Mouse (Mus musculus) neural tube, embryonic 14.5 days (tissue): Measurements from ENCODE around the gene Mdfi. TPM values are rescaled to one million over a fixed set of nuclear protein-coding genes. Genes with fewer than 3 reads are reported as not detected.

ENCODE experiments used
- ATAC-seq: fragments of 200-750 bp; cut with Nextera tagmentation; 2 replicates; pipeline ENCODE4 v1.8.0; 2017; ENCODE audit warnings: low read depth, mild to moderate bottlenecking, moderate TSS enrichment, moderate library complexity
- H3K27ac ChIP-seq: fragments of 300-500 bp; sonication (generic); 2 replicates; pipeline ENCODE4 v1.5.1; 2014; ENCODE audit warnings: low read depth, mild to moderate bottlenecking, control low read depth, low read length, moderate library complexity, mixed read lengths
- H3K27me3 ChIP-seq: fragments of 300-500 bp; sonication (generic); 2 replicates; pipeline ENCODE4 v1.6.1; 2014; ENCODE audit warnings: low read length; ENCODE audit not compliant: control insufficient read depth, insufficient read depth
- H3K36me3 ChIP-seq: fragments of 300-500 bp; sonication (generic); 2 replicates; pipeline ENCODE4 v1.6.1; 2014; ENCODE audit warnings: low read length, mixed read lengths; ENCODE audit not compliant: control insufficient read depth, insufficient read depth
- H3K4me1 ChIP-seq: fragments of 300-500 bp; sonication (generic); 2 replicates; pipeline ENCODE4 v1.6.1; 2014; ENCODE audit warnings: low read length; ENCODE audit not compliant: control insufficient read depth, insufficient read depth
- H3K4me2 ChIP-seq: fragments of 300-500 bp; sonication (generic); 2 replicates; pipeline ENCODE4 v1.6.1; 2014; ENCODE audit warnings: mild to moderate bottlenecking, low read depth, low read length, control low read depth
- H3K4me3 ChIP-seq: fragments of 300-500 bp; sonication (generic); 2 replicates; pipeline ENCODE4 v1.5.1; 2014; ENCODE audit warnings: low read depth, low read length, control low read depth, mixed read lengths
- H3K9ac ChIP-seq: fragments of 300-500 bp; sonication (generic); replicated peaks from 2 replicates; pipeline ENCODE4 v1.6.1; 2014; ENCODE audit warnings: low read depth, mild to moderate bottlenecking, control low read depth, low read length, mixed read lengths
- H3K9me3 ChIP-seq: fragments of 300-500 bp; sonication (generic); 2 replicates; pipeline ENCODE4 v1.6.1; 2016; ENCODE audit warnings: low read length; ENCODE audit not compliant: control insufficient read depth
- WGBS: fragments of 180-500 bp; shearing (Covaris S2); extraction: QIAGEN DNeasy Blood & Tissue Kit; methylation state at CpG from one replicate; pipeline ENCODE4 v1.1.7; 2014; 5-methylcytosine and 5-hydroxymethylcytosine counted together
- polyA plus RNA-seq: library from polyadenylated mRNA; unstranded; fragments of >200 nt; fragmentation: Nextera tagmentation; extraction: Ambion mirVana; gene quantifications from 2 replicates; pipeline ENCODE4 v1.2.1, GENCODE M21; 2014

Gene Mdfi
- polyA plus RNA-seq, 1 experiment from 2014 or later: 2.7 TPM

- Histone ChIP-seq H3K4me3 (no peak overlapping the region), H3K27me3 (no peaks in the 10 kb centered on the region), H3K36me3 (no peaks in the 10 kb centered on the region), H3K4me2 (no peak overlapping the region), H3K9ac (no peak overlapping the region), H3K9me3 (no peaks in the 10 kb centered on the region), H3K27ac (no peak overlapping the region), H3K4me1 (no peaks in the 10 kb centered on the region)
- 84% methylated on average over 9 of the region's 9 CpGs for WGBS
- no peak for ATAC-seq
These were observed 37.1 kb downstream of the Mdfi start for GRCm38 (mm10) chr17:47797383-47797782.

- H3K9ac ChIP-seq: no peak overlapping the region
- H3K27me3 ChIP-seq: no peaks in the 10 kb centered on the region
- no peak overlapping the region for H3K4me3 ChIP-seq
- H3K4me2 ChIP-seq: no peak overlapping the region
- no peak overlapping the region for H3K27ac ChIP-seq
- no peak for ATAC-seq
- H3K36me3 ChIP-seq: no peaks in the 10 kb centered on the region
- no peaks in the 10 kb centered on the region for H3K4me1 ChIP-seq
- no peaks in the 10 kb centered on the region for H3K9me3 ChIP-seq
- 68% methylated on average over 4 of the region's 4 CpGs for WGBS
These were observed 37.5 kb downstream of the Mdfi start for GRCm38 (mm10) chr17:47796968-47797367.

- Histone ChIP-seq H3K4me2 (no peak overlapping the region), H3K27ac (no peak overlapping the region), H3K4me1 (no peaks in the 10 kb centered on the region), H3K27me3 (no peaks in the 10 kb centered on the region), H3K9me3 (no peaks in the 10 kb centered on the region), H3K36me3 (no peaks in the 10 kb centered on the region), H3K4me3 (no peak overlapping the region), H3K9ac (no peak overlapping the region)
- WGBS: 25% methylated on average over 16 of the region's 16 CpGs
- ATAC-seq: no peak
These were observed 38.2 kb downstream of the Mdfi start for GRCm38 (mm10) chr17:47796156-47796816.

- WGBS: 21% methylated on average over 3 of the region's 3 CpGs
- Histone ChIP-seq H3K36me3 (no peaks in the 10 kb centered on the region), H3K27me3 (no peaks in the 10 kb centered on the region), H3K4me2 (no peak overlapping the region), H3K4me1 (no peaks in the 10 kb centered on the region), H3K9ac (no peak overlapping the region), H3K9me3 (no peaks in the 10 kb centered on the region), H3K27ac (no peak overlapping the region), H3K4me3 (no peak overlapping the region)
- ATAC-seq: no peak
These were observed 39.0 kb downstream of the Mdfi start for GRCm38 (mm10) chr17:47795446-47795845.

GRCm38 (mm10) chr17:47793377-47793776 lies 41.1 kb downstream of the Mdfi start:
- Histone ChIP-seq H3K27ac (no peak overlapping the region), H3K9ac (no peak overlapping the region), H3K4me2 (no peak overlapping the region), H3K36me3 (no peaks in the 10 kb centered on the region), H3K4me1 (no peaks in the 10 kb centered on the region), H3K4me3 (no peak overlapping the region), H3K9me3 (no peaks in the 10 kb centered on the region), H3K27me3 (no peaks in the 10 kb centered on the region)
- ATAC-seq: peak; percentile 77; the same call in 1 of the 2 replicates
- WGBS: 17% methylated on average over 9 of the region's 9 CpGs

- Histone ChIP-seq H3K4me2 (no peak overlapping the region), H3K27me3 (no peaks in the 10 kb centered on the region), H3K36me3 (no peaks in the 10 kb centered on the region), H3K4me1 (no peaks in the 10 kb centered on the region), H3K4me3 (no peak overlapping the region), H3K9ac (peak overlapping the region; percentile 25; the same call in 1 of the 2 replicates), H3K9me3 (no peaks in the 10 kb centered on the region), H3K27ac (no peak overlapping the region)
- WGBS: 18% methylated on average over 15 of the region's 15 CpGs
- ATAC-seq: peak; percentile 64
These were observed 42.2 kb downstream of the Mdfi start for GRCm38 (mm10) chr17:47792098-47792863.

GRCm38 (mm10) chr17:47788996-47789395 lies 45.5 kb downstream of the Mdfi start:
- no peak for ATAC-seq
- H3K4me2 ChIP-seq: no peak overlapping the region
- H3K36me3 ChIP-seq: no peaks in the 10 kb centered on the region
- 52% methylated on average over 6 of the region's 6 CpGs for WGBS
- H3K27ac ChIP-seq: no peak overlapping the region
- H3K27me3 ChIP-seq: no peaks in the 10 kb centered on the region
- no peak overlapping the region for H3K9ac ChIP-seq
- H3K9me3 ChIP-seq: no peaks in the 10 kb centered on the region
- no peak overlapping the region for H3K4me3 ChIP-seq
- no peaks in the 10 kb centered on the region for H3K4me1 ChIP-seq

GRCm38 (mm10) chr17:47788306-47788705 lies 46.2 kb downstream of the Mdfi start:
- Histone ChIP-seq H3K4me3 (no peak overlapping the region), H3K4me1 (no peaks in the 10 kb centered on the region), H3K27me3 (no peaks in the 10 kb centered on the region), H3K9me3 (no peaks in the 10 kb centered on the region), H3K4me2 (no peak overlapping the region), H3K36me3 (no peaks in the 10 kb centered on the region), H3K9ac (no peak overlapping the region), H3K27ac (no peak overlapping the region)
- no peak for ATAC-seq
- WGBS: 8% methylated on average over 4 of the region's 4 CpGs

- H3K4me2 ChIP-seq: no peak overlapping the region
- H3K4me3 ChIP-seq: no peak overlapping the region
- ATAC-seq: no peak
- 55% methylated on average over 8 of the region's 8 CpGs for WGBS
- no peaks in the 10 kb centered on the region for H3K9me3 ChIP-seq
- H3K4me1 ChIP-seq: no peaks in the 10 kb centered on the region
- H3K36me3 ChIP-seq: no peaks in the 10 kb centered on the region
- H3K9ac ChIP-seq: no peak overlapping the region
- no peaks in the 10 kb centered on the region for H3K27me3 ChIP-seq
- no peak overlapping the region for H3K27ac ChIP-seq
These were observed 46.9 kb downstream of the Mdfi start for GRCm38 (mm10) chr17:47787632-47788031.
